Mouse (Mus musculus) midbrain, embryonic 11.5 days (tissue): ENCODE measurements around the gene Wnt6. TPM values are rescaled to one million over a fixed set of nuclear protein-coding genes. Genes with fewer than 3 reads are reported as not detected.

ENCODE experiments used
- ATAC-seq: fragments of 200-750 bp; cut with Nextera tagmentation; 2 replicates; pipeline ENCODE4 v1.8.0; 2017; ENCODE audit warnings: moderate TSS enrichment, moderate library complexity; ENCODE audit not compliant: low FRiP score
- DNase-seq: peaks from one replicate; pipeline ENCODE4 v3.0.0; 2015; ENCODE audit warnings: low spot score; ENCODE audit errors: missing footprints
- H3K27ac ChIP-seq: fragments of 300-500 bp; sonication (generic); 2 replicates; pipeline ENCODE4 v1.5.1; 2014; ENCODE audit warnings: low read depth, low read length
- H3K27me3 ChIP-seq: fragments of 300-500 bp; sonication (generic); 2 replicates; pipeline ENCODE4 v1.6.1; 2014; ENCODE audit warnings: mild to moderate bottlenecking, low read length, moderate library complexity, mixed read lengths; ENCODE audit not compliant: control insufficient read depth, insufficient read depth
- H3K36me3 ChIP-seq: fragments of 300-500 bp; sonication (generic); 2 replicates; pipeline ENCODE4 v1.6.1; 2014; ENCODE audit warnings: mild to moderate bottlenecking, low read length, moderate library complexity, mixed read lengths; ENCODE audit not compliant: control insufficient read depth, insufficient read depth
- H3K4me1 ChIP-seq: fragments of 300-500 bp; sonication (generic); 2 replicates; pipeline ENCODE4 v1.6.1; 2014; ENCODE audit warnings: low read length; ENCODE audit not compliant: control insufficient read depth, insufficient read depth
- H3K4me2 ChIP-seq: fragments of 300-500 bp; sonication (generic); 2 replicates; pipeline ENCODE4 v1.6.1; 2014; ENCODE audit warnings: mild to moderate bottlenecking, moderate library complexity
- H3K4me3 ChIP-seq: fragments of 300-500 bp; sonication (generic); 2 replicates; pipeline ENCODE4 v1.5.1; 2014; ENCODE audit warnings: low read depth, low read length
- H3K9ac ChIP-seq: fragments of 300-500 bp; sonication (generic); 2 replicates; pipeline ENCODE4 v1.6.1; 2014; ENCODE audit warnings: low read length
- H3K9me3 ChIP-seq: fragments of 300-500 bp; sonication (generic); 2 replicates; pipeline ENCODE4 v1.6.1; 2016; ENCODE audit warnings: low read length; ENCODE audit not compliant: control insufficient read depth
- WGBS: fragments of 180-500 bp; shearing (Covaris S2); extraction: QIAGEN DNeasy Blood & Tissue Kit; methylation state at CpG from one replicate; pipeline ENCODE4 v1.1.7; 2014; 5-methylcytosine and 5-hydroxymethylcytosine counted together
- polyA plus RNA-seq: library from polyadenylated mRNA; unstranded; fragments of >200 nt; fragmentation: Nextera tagmentation; extraction: Ambion mirVana; gene quantifications from 2 replicates; pipeline ENCODE4 v1.2.1, GENCODE M21; 2014

Wnt6 gene
- 3.3 and 3.4 TPM in 2 replicates for polyA plus RNA-seq

DNA sequence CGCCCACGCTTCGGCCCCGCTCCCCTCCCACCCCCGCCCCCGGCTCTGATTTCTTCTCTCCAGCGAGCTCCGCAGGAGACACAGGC, at the start of gene Wnt6:
Gene Wnt6 (plus strand): TSS at position 48 of the 86 bp plus-strand sequence.
- peaks cover 22% of the 10 kb centered on the region for H3K4me1 ChIP-seq
- H3K4me2 ChIP-seq: peak within 1 kb of the TSS; percentile 74
- ATAC-seq (no peak), DNase-seq (no peak)
- no peaks in the 10 kb centered on the region for H3K36me3 ChIP-seq
- WGBS: 0% methylated on average over 4 of the region's 8 CpGs
- H3K27ac ChIP-seq: no peak within 1 kb of the TSS
- H3K27me3 ChIP-seq: peaks cover 78% of the 10 kb centered on the region
- H3K9me3 ChIP-seq: no peaks in the 10 kb centered on the region
- H3K9ac ChIP-seq: peak within 1 kb of the TSS; percentile 44; the same call in 1 of the 2 replicates
- peak within 1 kb of the TSS; percentile 47 for H3K4me3 ChIP-seq

- Histone ChIP-seq H3K4me2 (no peak overlapping the region), H3K9me3 (no peaks in the 10 kb centered on the region), H3K27ac (no peak overlapping the region), H3K27me3 (no peaks in the 10 kb centered on the region), H3K36me3 (no peaks in the 10 kb centered on the region), H3K4me3 (no peak overlapping the region), H3K4me1 (no peaks in the 10 kb centered on the region), H3K9ac (no peak overlapping the region)
- no peak for DNase-seq
- ATAC-seq: no peak
- 73% methylated on average over 2 of the region's 2 CpGs for WGBS
These were observed 47.9 kb upstream of the Wnt6 start for GRCm38 (mm10) chr1:74723748-74724147.

- Histone ChIP-seq H3K36me3 (no peaks in the 10 kb centered on the region), H3K4me2 (no peak overlapping the region), H3K4me1 (no peaks in the 10 kb centered on the region), H3K27ac (no peak overlapping the region), H3K9ac (no peak overlapping the region), H3K4me3 (no peak overlapping the region), H3K27me3 (no peaks in the 10 kb centered on the region), H3K9me3 (no peaks in the 10 kb centered on the region)
- DNase-seq (no peak), ATAC-seq (no peak)
- WGBS: 84% methylated on average over 5 of the region's 5 CpGs
These were observed 45.6 kb upstream of the Wnt6 start for GRCm38 (mm10) chr1:74726114-74726513.

GRCm38 (mm10) chr1:74726674-74727073, 45.0 kb upstream of the Wnt6 start:
- Histone ChIP-seq H3K27ac (no peak overlapping the region), H3K4me3 (no peak overlapping the region), H3K4me2 (no peak overlapping the region), H3K4me1 (no peaks in the 10 kb centered on the region), H3K36me3 (no peaks in the 10 kb centered on the region), H3K9me3 (no peaks in the 10 kb centered on the region), H3K9ac (no peak overlapping the region), H3K27me3 (no peaks in the 10 kb centered on the region)
- WGBS: 83% methylated on average over 5 of the region's 5 CpGs
- ATAC-seq (no peak), DNase-seq (no peak)

- H3K4me2 ChIP-seq: no peak overlapping the region
- no peaks in the 10 kb centered on the region for H3K36me3 ChIP-seq
- H3K27me3 ChIP-seq: no peaks in the 10 kb centered on the region
- 83% methylated on average over 8 of the region's 8 CpGs for WGBS
- H3K27ac ChIP-seq: no peak overlapping the region
- H3K4me3 ChIP-seq: no peak overlapping the region
- ATAC-seq (no peak), DNase-seq (no peak)
- H3K9me3 ChIP-seq: no peaks in the 10 kb centered on the region
- H3K4me1 ChIP-seq: no peaks in the 10 kb centered on the region
- no peak overlapping the region for H3K9ac ChIP-seq
These were observed 43.2 kb upstream of the Wnt6 start for GRCm38 (mm10) chr1:74728446-74728845.

DNA sequence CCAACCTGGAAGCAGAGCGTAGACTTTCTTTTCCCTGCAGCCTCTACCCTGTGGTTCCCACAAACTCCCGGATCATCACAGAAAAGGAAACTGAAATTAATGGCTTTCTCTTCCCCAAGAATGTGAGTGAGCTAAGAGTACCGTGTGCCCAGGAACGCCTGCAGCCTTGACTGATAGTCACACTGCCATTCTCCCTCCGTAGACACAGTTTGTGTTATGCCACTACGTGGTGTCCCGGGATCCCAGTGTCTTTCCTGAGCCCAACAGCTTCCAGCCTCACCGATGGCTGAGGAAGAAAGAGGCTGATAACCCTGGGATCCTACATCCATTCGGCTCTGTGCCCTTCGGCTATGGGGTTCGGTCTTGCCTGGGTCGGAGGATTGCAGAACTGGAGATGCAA, 34.7 kb upstream of the Wnt6 start:
- Histone ChIP-seq H3K4me3 (no peak overlapping the region), H3K4me2 (no peak overlapping the region), H3K36me3 (no peaks in the 10 kb centered on the region), H3K27me3 (no peaks in the 10 kb centered on the region), H3K4me1 (no peaks in the 10 kb centered on the region), H3K27ac (no peak overlapping the region), H3K9ac (no peak overlapping the region), H3K9me3 (no peaks in the 10 kb centered on the region)
- 93% methylated on average over 12 of the region's 12 CpGs for WGBS
- DNase-seq (no peak), ATAC-seq (no peak)

DNA sequence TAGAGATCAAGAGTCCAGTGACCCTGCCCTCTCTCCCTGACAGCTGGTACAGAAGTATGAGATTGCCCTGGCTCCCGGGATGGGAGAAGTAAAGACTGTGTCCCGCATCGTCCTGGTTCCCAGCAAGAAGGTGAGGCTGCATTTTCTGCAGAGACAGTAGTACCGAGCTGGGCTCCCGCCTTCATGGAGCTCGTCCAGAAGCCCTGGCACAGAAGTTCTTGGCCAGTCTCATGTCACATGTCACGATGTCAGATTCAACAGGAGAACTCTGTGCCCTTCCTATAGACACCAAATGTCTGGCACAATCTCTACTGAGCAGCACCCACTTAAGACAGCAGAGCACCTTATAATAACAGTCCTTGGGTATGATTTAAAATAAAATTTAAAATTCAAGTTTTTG, 34.2 kb upstream of the Wnt6 start:
- H3K27me3 ChIP-seq: no peaks in the 10 kb centered on the region
- H3K27ac ChIP-seq: no peak overlapping the region
- H3K9me3 ChIP-seq: no peaks in the 10 kb centered on the region
- H3K9ac ChIP-seq: no peak overlapping the region
- H3K4me2 ChIP-seq: no peak overlapping the region
- no peak for ATAC-seq
- no peak overlapping the region for H3K4me3 ChIP-seq
- no peaks in the 10 kb centered on the region for H3K4me1 ChIP-seq
- H3K36me3 ChIP-seq: no peaks in the 10 kb centered on the region
- 88% methylated on average over 7 of the region's 7 CpGs for WGBS
- DNase-seq: no peak

GRCm38 (mm10) chr1:74740846-74741245, 30.8 kb upstream of the Wnt6 start:
- no peak overlapping the region for H3K27ac ChIP-seq
- no peak for DNase-seq
- no peaks in the 10 kb centered on the region for H3K4me1 ChIP-seq
- no peaks in the 10 kb centered on the region for H3K27me3 ChIP-seq
- no peak for ATAC-seq
- 77% methylated on average over 7 of the region's 7 CpGs for WGBS
- no peaks in the 10 kb centered on the region for H3K36me3 ChIP-seq
- H3K4me2 ChIP-seq: no peak overlapping the region
- no peaks in the 10 kb centered on the region for H3K9me3 ChIP-seq
- H3K4me3 ChIP-seq: no peak overlapping the region
- no peak overlapping the region for H3K9ac ChIP-seq

- Histone ChIP-seq H3K9ac (no peak overlapping the region), H3K4me1 (no peaks in the 10 kb centered on the region), H3K9me3 (no peaks in the 10 kb centered on the region), H3K4me3 (no peak overlapping the region), H3K27ac (no peak overlapping the region), H3K27me3 (peaks cover 2% of the 10 kb centered on the region; the same call in 1 of the 2 replicates), H3K36me3 (no peaks in the 10 kb centered on the region), H3K4me2 (no peak overlapping the region)
- WGBS: 86% methylated on average over 5 of the region's 5 CpGs
- no peak for ATAC-seq
- DNase-seq: no peak
These were observed 24.4 kb upstream of the Wnt6 start for GRCm38 (mm10) chr1:74747335-74747734.

DNA sequence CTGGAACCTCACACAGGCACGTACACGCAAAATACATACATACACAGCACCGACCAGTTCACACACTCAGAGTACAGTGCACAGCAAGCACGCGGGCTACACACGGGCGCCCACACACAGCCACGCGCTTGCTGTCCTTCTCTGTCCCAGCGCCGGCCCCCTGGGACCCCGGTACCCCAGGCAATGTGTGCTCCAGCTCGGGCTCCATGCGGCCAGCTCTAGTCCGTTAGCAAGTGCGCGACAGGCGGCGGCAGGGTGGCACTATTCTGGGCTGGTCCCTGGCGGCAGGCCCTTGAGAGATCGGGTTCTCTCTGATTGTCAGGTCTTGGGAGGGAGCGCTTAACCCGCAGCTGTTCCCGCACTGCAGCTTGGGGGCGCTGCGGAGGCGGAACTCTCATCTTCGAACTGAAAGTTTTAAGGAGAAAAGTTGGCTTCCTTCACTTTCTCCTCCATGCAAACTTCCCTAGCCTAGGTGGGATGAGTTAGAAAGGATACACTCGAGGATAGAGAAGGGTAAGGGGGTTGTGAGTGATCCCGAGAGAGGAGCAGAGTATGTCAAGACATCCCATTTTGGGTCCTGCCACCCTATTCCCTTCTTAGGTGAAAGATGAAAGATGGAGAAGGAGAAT, 22.9 kb upstream of the Wnt6 start, which contains the start of gene Prkag3:
Gene Prkag3 (minus strand): TSS at position 579 of the 629 bp plus-strand sequence.
- 8% methylated on average over 30 of the region's 30 CpGs for WGBS
- no peaks in the 10 kb centered on the region for H3K9me3 ChIP-seq
- peak within 1 kb of the TSS; percentile 60; the same call in 1 of the 2 replicates for H3K9ac ChIP-seq
- H3K27ac ChIP-seq: no peak within 1 kb of the TSS
- peak within 1 kb of the TSS; percentile 42 for H3K4me2 ChIP-seq
- peak; percentile 54; the same call in 1 of the 2 replicates for ATAC-seq
- peak; percentile 93 for DNase-seq
- H3K4me1 ChIP-seq: no peaks in the 10 kb centered on the region
- H3K36me3 ChIP-seq: no peaks in the 10 kb centered on the region
- H3K4me3 ChIP-seq: no peak within 1 kb of the TSS; the same call in 1 of the 2 replicates
- H3K27me3 ChIP-seq: peaks cover 2% of the 10 kb centered on the region; the same call in 1 of the 2 replicates
